Mouse (Mus musculus): ENCODE measurements around the gene Srrm2.
"Not testable (repeated sequence)": the region's sequence is repeated elsewhere in the genome, so short reads cannot be mapped to it uniquely, and the experiment has no call there.

Gene Srrm2

DNA sequence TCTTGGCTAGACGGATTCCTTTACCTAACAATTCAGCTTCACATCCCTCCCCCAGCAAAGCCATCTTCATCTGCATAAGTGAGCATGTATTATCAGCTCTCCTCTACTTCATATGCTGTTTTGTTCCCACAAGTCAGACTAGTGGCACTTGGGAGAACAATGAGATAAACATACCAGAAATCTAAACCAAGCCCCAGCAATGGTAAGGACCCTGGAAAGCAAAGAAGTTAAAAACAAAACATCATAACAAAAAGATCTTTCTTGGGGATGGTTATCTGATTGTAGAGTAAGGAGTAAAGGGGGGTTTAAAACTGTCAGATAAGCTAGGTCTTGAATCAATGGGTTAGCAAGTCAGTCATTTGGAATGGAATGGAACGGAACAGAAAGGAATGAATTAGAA lies 19.8 kb upstream of the Srrm2 start:
- no peak for DNase-seq

DNA sequence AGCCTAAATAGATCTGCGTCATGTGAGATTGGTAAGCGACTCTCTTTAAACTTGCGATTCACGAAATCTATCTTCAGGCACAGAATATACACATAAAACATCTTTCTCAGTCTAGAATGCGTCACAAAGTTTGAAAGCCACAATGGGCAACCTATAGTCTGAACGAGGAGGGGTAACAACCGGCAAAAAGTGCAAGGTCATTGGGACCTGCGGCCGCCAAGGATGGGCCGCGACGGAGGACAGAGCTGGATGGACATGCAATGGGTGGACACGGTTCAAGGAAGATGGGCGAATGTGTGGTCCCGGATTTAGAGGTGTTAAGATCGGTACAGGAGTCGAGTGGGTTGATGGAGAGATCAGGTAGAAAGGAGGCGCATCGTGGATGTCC lies 19.4 kb upstream of the Srrm2 start:
- peak in 1 of 2 experiments; percentile 17 for DNase-seq

DNA sequence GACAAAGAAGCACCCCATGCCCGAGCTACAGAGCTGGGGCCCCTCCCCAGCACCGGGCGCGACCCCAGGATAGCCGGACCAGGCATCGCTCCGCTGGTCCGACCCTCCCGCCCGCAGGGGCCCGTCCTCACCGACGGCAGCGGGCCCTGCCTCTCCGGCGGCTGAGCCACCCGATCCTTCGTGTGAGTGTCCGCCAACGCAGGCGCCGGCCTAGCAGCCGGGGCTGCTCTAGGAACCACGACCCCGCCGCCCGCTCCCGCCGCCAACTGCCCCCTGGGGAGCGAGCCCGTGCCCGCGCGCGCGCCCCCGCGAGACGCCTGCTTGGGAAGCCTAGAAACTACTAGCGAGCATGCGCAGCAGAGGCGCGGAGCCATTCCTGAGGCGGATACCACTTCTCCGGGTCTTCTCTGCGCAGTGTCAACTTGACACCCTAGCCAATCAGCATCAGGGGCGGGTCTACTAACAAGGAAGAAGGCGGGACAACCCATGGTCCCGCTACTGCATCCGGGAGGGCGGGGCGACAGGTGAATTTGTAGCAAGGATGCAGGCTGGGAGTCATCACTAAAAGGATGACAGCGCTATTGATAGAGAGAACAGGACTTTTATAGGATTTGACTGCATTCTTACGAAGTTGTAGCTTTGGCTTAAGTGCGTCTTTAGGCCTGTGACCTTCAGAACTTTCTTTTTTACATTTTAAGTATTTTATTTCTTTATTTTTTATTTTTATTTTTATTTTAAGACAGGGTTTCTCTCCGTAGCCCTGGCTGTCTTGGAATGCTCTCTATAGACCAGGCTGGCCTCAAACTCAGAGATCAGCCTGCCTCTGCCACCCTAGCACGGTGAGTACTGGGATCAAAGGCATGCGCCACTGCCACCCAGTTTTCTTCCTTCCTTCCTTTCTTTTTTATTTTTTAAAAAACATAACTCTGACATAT lies 18.8 kb upstream of the Srrm2 start, which contains the start of gene Flywch1:
Gene Flywch1 (minus strand): TSS at position 319 of the 935 bp plus-strand sequence.
- DNase-seq, result peak; percentile 99

- DNase-seq, result not testable (repeated sequence)
Measured at GRCm38 (mm10) chr17:23772219-23772556, 18.1 kb upstream of the Srrm2 start.

DNA sequence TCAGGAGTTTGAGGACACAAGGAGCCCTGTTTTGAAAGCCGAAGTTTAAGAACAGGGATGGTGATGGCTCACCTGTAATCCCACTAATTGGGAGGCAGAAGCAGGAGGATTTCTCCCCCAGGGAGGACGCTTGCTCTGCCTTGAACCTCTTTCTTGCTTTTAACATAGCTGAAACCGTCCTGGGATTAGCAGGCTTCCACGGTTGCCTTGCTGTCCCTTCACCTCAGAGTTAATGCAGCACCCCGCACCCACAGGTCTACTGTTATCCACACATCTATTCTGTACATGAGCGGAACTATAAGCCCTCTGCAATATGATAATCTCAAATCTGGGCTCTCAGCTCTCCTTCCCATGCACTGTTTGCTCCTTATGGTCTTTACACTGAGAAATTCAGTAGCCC lies 16.7 kb upstream of the Srrm2 start:
- DNase-seq, result no peak

DNA sequence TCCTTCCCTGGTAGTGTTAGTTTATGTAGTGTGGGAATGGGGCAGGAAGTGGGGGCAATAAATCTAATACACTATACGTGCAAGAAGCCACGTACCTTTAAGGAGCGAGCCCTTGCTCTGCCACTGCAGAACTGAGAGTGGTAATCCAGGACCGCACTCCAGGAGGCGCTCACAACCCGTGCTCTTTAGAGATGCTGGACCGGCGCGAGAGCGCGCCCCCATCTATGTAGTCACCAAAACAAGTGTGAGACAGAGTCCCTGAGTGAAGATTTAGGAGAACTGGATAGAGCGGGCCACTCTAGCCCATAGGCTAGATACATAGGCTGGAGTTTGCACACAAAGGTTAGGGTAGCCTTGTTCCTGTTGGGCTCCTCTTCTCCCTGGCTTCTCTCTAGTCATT lies 16.2 kb upstream of the Srrm2 start:
- peak; percentile 86 for DNase-seq

- DNase-seq, result no peak
Measured at GRCm38 (mm10) chr17:23776216-23776615, 14.1 kb upstream of the Srrm2 start.

DNA sequence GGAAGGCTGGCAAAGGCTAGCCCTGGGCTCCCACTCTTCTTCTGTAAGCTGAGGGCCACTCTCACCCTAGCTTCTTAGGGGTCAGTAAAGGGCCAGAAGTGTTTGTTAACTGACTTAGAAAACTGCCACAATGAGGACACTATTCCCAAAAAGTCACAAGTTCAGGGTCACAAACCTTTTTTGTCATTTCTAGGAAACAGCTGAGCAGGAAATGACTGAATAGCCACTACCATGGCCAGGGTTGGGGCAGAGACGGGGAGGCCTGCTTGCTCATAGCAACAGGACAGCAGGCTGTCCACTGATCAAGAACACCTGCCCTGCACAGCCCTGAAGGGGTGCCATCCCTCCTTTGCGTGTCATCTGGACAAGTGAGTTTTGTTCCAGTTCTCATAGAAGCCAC lies 13.2 kb upstream of the Srrm2 start:
- no peak for DNase-seq

DNA sequence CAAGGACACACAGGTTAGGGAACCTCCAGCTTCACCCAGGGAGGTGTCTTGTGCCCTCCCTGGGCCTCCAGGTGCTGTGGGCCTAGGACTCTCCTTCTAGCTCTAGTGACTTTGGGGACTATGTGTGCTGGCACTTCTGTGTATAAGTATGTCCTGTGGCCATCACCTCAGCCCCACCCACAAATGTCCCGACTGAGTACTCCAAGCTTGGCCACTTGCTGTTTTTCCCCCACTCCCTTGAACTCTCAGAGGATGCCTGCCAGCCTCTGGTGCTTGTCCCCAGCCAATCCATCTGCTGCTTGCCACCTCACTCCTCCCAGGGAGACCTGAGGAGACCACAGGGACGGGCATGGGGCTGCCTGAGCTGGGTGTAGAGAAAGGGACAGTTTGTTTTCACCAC lies 11.9 kb upstream of the Srrm2 start:
- peak; percentile 32 to 59 for DNase-seq

GRCm38 (mm10) chr17:23783352-23783751 lies 7.0 kb upstream of the Srrm2 start:
- no peak for DNase-seq

- DNase-seq, result peak; percentile 86 to 91
Measured at GRCm38 (mm10) chr17:23785561-23786471, 4.5 kb upstream of the Srrm2 start, which contains the start of gene Flywch2. Gene Flywch2, minus strand, starts transcription at chr17:23786081.

- no peak for DNase-seq
Measured at GRCm38 (mm10) chr17:23786510-23786931, 3.8 kb upstream of the Srrm2 start.

GRCm38 (mm10) chr17:23788973-23789372 lies 1.4 kb upstream of the Srrm2 start:
- no peak for DNase-seq

DNA sequence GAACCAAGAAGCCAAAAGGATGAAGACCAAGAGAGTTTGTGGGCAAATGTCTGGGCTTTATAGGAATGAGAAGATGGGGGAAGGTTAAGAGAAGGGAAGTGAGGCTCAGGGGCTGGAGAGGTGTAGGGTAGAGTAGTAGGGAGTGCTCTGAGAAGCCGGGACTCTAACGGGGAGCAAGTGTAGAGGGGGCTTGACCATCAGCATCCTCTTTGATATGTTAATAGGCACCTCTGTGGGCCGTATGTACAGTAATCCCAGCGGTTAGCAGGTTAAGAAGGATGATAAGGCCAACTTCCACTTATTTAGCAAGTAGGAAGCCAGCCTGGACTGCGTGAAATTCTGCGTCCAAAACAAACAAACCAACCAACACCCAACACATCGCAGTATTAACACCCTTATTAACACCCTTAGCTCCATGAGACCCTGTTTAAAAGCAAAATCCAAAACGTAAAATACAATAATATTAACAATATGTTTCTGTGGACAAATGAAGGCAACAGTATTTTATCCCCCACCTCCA lies 523 bp upstream of the Srrm2 start:
- DNase-seq, result no peak

DNA sequence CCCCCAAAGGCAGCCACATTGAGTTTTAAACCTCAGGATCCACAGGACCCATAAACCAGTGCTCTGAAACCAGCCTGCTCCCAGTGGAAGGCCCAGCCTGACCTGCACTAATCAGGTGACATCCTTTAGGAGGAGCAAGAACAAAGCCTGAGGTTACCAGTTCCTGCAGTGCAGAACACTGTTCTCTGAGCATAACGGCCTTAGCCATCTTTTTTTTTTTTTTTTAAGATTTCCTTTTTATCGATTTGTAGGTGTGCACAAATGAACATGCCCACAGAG lies 686 bp downstream of the Srrm2 start:
- no peak for DNase-seq

DNA sequence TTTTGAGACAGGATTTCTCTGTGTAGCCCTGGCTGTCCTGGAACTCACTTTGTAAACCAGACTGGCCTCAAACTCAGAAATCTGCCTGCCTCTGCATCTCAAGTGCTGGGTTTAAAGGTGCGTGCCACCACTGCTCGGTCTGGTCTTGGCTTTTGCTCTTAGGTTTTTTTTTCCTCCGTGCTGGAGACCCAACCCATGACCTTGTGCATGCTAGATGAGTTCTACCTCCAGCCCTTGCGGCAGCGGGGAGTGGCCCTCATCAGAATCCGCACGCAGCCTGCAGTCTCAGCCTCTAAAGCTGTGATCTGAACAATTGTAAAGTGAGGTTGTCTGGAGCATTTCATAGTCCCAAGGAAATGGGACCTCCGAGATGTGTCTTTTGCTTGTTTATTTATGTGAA lies 5.0 kb downstream of the Srrm2 start:
- no peak for DNase-seq

GRCm38 (mm10) chr17:23797316-23797715 lies 7.0 kb downstream of the Srrm2 start:
- no peak for DNase-seq

DNA sequence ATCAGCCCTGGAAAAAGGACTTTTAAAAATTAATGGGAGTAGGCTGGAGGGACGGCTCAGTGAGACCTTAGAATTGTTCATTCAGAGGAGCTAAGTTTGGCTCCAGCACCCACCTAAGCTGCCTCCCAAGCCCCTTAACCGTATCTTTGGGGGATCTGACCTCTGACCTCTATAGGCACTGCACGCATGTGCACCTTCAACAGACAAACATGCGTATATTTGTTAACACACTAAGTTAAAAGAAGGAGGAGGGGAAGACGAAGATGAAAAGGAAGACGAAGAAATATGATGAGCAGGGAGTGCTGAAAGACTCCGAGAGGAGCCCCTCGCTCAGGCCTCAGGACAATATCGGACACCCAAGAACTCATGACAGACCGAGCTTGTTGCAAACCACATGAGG lies 11.3 kb downstream of the Srrm2 start:
- no peak for DNase-seq

DNA sequence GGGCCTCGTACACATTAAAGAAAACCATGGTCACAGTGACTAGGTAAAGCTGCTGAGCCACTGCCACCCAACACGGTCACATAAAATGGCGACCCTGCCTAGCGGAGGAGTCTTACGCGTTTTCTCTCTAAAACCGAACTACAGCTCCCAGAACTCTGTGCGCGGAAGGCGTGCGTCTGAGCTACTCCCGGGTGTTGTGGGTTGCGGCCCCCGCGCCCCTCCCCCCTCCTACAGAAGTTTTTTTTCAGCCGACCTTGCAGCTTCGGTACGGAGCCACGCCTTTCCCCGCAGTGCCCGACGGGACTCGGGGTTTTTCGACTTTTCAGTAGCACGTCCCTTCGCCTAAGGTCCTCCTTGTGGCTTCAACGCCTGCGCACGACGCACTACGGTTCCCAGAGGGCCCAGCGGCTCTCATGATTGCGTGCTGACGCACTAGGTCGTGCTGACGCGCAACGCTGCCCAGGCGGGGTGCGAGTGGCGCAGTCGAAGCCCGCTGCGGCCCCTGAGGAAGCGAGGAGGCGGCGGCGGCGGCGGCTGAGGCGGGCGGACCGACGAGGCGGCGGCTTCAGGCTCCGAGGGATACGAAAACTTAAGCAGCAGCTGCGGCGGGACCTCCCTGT lies 12.5 kb downstream of the Srrm2 start:
- peak; percentile 99 for DNase-seq

DNA sequence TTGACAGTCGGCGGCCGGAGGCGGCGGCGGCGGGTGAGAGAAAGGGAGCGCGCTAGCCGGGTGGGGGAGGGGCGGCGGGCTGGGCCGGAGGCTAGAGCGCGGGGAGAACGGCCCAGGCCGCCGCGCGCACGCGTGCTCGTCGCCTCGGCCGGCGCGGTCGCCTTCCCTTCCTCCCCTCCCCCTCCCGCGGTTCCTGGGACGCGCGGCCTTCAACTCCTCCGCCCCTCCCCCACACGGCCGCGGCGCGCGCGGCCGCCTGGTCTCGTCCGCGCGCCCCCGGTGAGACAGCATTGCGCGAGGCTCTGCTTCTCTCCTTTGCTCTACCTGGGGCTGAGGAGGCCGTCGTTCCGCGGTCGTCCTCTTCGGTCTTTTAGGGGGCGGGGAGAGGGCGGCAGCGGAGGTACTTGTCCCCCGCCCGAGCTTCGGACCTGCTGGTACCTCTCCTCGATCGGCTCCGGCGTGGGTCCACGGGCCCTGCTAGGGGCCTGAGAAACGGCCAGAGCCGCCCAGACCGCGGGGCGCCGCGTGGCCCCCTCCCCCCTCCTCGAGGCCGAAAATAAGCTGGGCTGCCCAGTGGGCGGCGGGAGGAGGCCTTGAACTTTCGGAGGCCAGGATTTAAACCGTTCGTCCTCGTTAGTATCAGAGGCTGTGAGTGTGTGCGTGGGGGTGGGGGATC lies 13.2 kb downstream of the Srrm2 start:
- DNase-seq, result peak; percentile 71 to 79

- DNase-seq, result no peak
Measured at GRCm38 (mm10) chr17:23804426-23805085, 14.2 kb downstream of the Srrm2 start.

DNA sequence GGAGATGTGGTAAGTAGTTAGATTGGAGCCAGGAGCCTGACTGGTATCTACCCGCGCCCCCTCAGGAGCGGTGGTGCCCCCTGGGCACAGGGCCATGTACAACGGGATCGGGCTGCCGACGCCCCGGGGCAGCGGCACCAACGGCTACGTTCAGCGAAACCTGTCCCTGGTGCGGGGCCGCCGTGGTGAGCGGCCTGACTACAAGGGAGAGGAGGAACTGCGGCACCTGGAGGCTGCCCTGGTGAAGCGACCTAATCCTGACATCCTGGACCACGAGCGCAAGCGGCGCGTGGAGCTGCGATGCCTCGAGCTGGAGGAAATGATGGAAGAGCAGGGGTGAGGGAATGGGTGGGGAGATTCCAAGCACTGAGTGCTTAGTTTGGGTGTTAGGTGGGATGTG lies 16.5 kb downstream of the Srrm2 start:
- peak; percentile 60 to 68 for DNase-seq
